Mouse (Mus musculus) midbrain, postnatal 0 days (tissue): ENCODE data around the gene Apobec3. TPM values are rescaled to one million over a fixed set of nuclear protein-coding genes. Genes with fewer than 3 reads are reported as not detected.

Experiments
- ATAC-seq: fragments of 200-750 bp; cut with Nextera tagmentation; 2 replicates; pipeline ENCODE4 v1.8.0; 2017; ENCODE audit warnings: moderate number of reproducible peaks, mild to moderate bottlenecking, moderate TSS enrichment, moderate library complexity; ENCODE audit not compliant: low FRiP score
- DNase-seq: peaks from one replicate; pipeline ENCODE4 v3.0.0-alpha.2; 2015; ENCODE audit warnings: low spot score
- H3K27ac ChIP-seq: fragments of 300-500 bp; sonication (generic); 2 replicates; pipeline ENCODE4 v1.5.1; 2014; ENCODE audit warnings: low read depth, mild to moderate bottlenecking, low read length, mixed read lengths
- H3K27me3 ChIP-seq: fragments of 300-500 bp; sonication (generic); 2 replicates; pipeline ENCODE4 v1.6.1; 2014; ENCODE audit warnings: low read length, control low read depth, mixed read lengths; ENCODE audit not compliant: insufficient read depth
- H3K36me3 ChIP-seq: fragments of 300-500 bp; sonication (generic); 2 replicates; pipeline ENCODE4 v1.6.1; 2014; ENCODE audit warnings: low read length, control low read depth, mixed read lengths; ENCODE audit not compliant: insufficient read depth
- H3K4me1 ChIP-seq: fragments of 300-500 bp; sonication (generic); 2 replicates; pipeline ENCODE4 v1.6.1; 2014; ENCODE audit warnings: mild to moderate bottlenecking, control low read depth, antibody characterized with exemption, low read length, mixed read lengths; ENCODE audit not compliant: insufficient read depth
- H3K4me2 ChIP-seq: fragments of 300-500 bp; sonication (generic); 2 replicates; pipeline ENCODE4 v1.6.1; 2014; ENCODE audit warnings: low read depth, mild to moderate bottlenecking, low read length, mixed read lengths; ENCODE audit not compliant: poor library complexity, severe bottlenecking
- H3K4me3 ChIP-seq: fragments of 300-500 bp; sonication (generic); 2 replicates; pipeline ENCODE4 v1.5.1; 2014; ENCODE audit warnings: low read depth, mild to moderate bottlenecking, low read length, moderate library complexity
- H3K9ac ChIP-seq: fragments of 300-500 bp; sonication (generic); replicated peaks from 2 replicates; pipeline ENCODE4 v1.6.1; 2014; ENCODE audit warnings: mild to moderate bottlenecking, low read length, moderate library complexity, mixed read lengths; ENCODE audit not compliant: poor library complexity, severe bottlenecking
- H3K9me3 ChIP-seq: fragments of 300-500 bp; sonication (generic); 2 replicates; pipeline ENCODE4 v1.6.1; 2016; ENCODE audit warnings: low read length, control low read depth
- CTCF ChIP-seq: IDR thresholded peaks from 2 replicates; pipeline ENCODE4 v1.5.1; 2016; ENCODE audit warnings: antibody characterized with exemption, mild to moderate bottlenecking
- WGBS: fragments of 180-500 bp; shearing (Covaris S2); extraction: QIAGEN DNeasy Blood & Tissue Kit; methylation state at CpG from one replicate; pipeline ENCODE4 v1.1.7; 2014; 5-methylcytosine and 5-hydroxymethylcytosine counted together
- polyA plus RNA-seq: library from polyadenylated mRNA; unstranded; fragments of >200 nt; fragmentation: Nextera tagmentation; extraction: Ambion mirVana; gene quantifications from 2 replicates; pipeline ENCODE4 v1.2.1, GENCODE M21; 2015
- total RNA-seq: library from RNA; depleted of rRNA; stranded (reverse); fragments of >200 nt; gene quantifications from 2 replicates; pipeline ENCODE4 v1.2.3, GENCODE M21; 2014

Apobec3 gene
- total and polyA plus RNA-seq, 2 experiments from 2014 or later, result 3.4 to 5.4 TPM

DNA sequence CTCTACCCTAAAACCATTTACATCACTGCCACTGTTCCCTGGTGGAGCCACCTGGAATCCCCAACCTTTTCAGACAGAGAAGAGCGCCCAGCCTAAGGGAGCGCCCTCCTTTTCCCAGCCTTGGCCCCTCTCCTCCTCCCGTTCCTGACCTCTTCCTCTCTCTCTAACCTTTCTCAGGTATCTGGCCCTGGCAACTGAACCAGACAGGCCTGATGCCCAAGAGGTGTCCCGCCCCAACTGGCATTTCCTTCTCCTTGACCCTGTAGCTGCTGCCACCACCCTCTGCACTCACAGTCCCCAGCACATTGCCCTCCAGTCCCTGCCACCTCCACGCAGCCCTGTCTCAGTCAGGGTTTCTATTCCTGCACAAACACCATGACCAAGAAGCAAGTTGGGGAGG lies 53.5 kb downstream of the Apobec3 start:
- Histone ChIP-seq H3K4me2 (no peak overlapping the region), H3K27me3 (no peaks in the 10 kb centered on the region), H3K4me3 (no peak overlapping the region), H3K4me1 (peaks cover 7% of the 10 kb centered on the region; the same call in 1 of the 2 replicates), H3K36me3 (no peaks in the 10 kb centered on the region), H3K9ac (no peak overlapping the region), H3K27ac (no peak overlapping the region), H3K9me3 (no peaks in the 10 kb centered on the region)
- 79% methylated on average over 5 of the region's 5 CpGs for WGBS
- TF ChIP-seq CTCF, result no peak
- DNase-seq, result no peak
- ATAC-seq, result no peak

- Histone ChIP-seq H3K27ac (no peak overlapping the region), H3K27me3 (no peaks in the 10 kb centered on the region), H3K4me1 (peaks cover 11% of the 10 kb centered on the region; the same call in 1 of the 2 replicates), H3K4me2 (peak overlapping the region; percentile 9; the same call in 1 of the 2 replicates), H3K4me3 (no peak overlapping the region), H3K9ac (no peak overlapping the region), H3K9me3 (no peaks in the 10 kb centered on the region), H3K36me3 (no peaks in the 10 kb centered on the region)
- ATAC-seq (peak; percentile 77; the same call in 1 of the 2 replicates), DNase-seq (peak; percentile 91)
- TF ChIP-seq CTCF, result peak; percentile 98
- WGBS, result 9% methylated on average over 4 of the region's 4 CpGs
Observed at GRCm38 (mm10) chr15:79946022-79946421, 54.6 kb downstream of the Apobec3 start.

- Histone ChIP-seq H3K4me1 (peaks cover 15% of the 10 kb centered on the region; the same call in 1 of the 2 replicates), H3K4me3 (no peak overlapping the region), H3K9ac (no peak overlapping the region), H3K36me3 (no peaks in the 10 kb centered on the region), H3K27ac (no peak overlapping the region), H3K27me3 (no peaks in the 10 kb centered on the region), H3K4me2 (no peak overlapping the region), H3K9me3 (no peaks in the 10 kb centered on the region)
- DNase-seq, result no peak
- TF ChIP-seq CTCF, result peak; percentile 63
- WGBS, result 57% methylated on average over 9 of the region's 9 CpGs
- no peak for ATAC-seq
Observed at GRCm38 (mm10) chr15:79946790-79947189, 55.3 kb downstream of the Apobec3 start.

GRCm38 (mm10) chr15:79947681-79948080 lies 56.2 kb downstream of the Apobec3 start:
- Histone ChIP-seq H3K4me1 (peaks cover 15% of the 10 kb centered on the region; the same call in 1 of the 2 replicates), H3K27me3 (no peaks in the 10 kb centered on the region), H3K4me2 (no peak overlapping the region), H3K4me3 (no peak overlapping the region), H3K36me3 (no peaks in the 10 kb centered on the region), H3K27ac (no peak overlapping the region), H3K9me3 (no peaks in the 10 kb centered on the region), H3K9ac (no peak overlapping the region)
- DNase-seq (no peak), ATAC-seq (no peak)
- TF ChIP-seq CTCF, result peak; percentile 32
- 71% methylated on average over 6 of the region's 6 CpGs for WGBS

DNA sequence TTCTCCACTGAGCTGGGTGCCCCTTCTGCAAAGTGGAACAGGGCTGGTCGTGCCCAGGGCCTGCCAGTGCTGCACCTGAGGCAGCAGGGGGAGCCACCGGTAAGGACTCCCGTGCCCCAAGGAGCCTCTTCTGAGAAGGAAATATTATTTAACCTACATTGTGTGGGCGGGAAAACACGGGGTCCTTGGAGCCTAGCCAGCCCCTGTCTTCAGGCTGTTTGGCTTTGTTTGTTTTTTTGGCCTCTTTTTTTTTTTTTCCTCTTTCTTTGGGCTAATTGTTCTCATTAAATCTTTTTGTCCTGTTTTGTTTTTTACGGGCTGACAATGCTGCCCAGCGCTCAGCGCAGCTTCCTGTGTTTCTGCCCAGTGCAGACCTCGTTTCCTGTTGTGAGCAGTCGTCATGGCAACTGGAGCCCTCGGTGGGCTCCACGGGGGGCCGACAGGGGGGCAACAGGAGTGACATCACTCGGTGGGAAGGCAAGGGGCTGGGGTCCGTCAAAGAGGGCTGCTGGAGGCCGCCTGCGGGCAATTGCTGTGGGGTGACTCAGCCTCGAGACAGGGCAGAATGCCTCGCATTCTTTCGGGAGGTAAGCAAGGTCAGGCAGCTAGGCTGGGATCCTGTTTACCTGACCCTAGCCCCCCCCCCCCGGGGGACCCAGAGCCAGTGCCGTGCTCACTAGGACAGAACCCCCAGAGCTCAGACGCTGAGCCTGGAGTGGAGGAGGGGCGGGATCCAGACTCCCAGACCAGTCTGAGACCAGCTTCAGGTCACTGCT lies 59.0 kb downstream of the Apobec3 start:
- TF ChIP-seq CTCF, result peak; percentile 74
- Histone ChIP-seq H3K9ac (peak overlapping the region; percentile 59), H3K27ac (peak overlapping the region; percentile 67), H3K4me3 (peak overlapping the region; percentile 33), H3K27me3 (no peaks in the 10 kb centered on the region), H3K4me2 (peak overlapping the region; percentile 62), H3K4me1 (peaks cover 15% of the 10 kb centered on the region; the same call in 1 of the 2 replicates), H3K9me3 (no peaks in the 10 kb centered on the region), H3K36me3 (no peaks in the 10 kb centered on the region)
- WGBS, result 3% methylated on average over 24 of the region's 24 CpGs
- ATAC-seq (peak; percentile 67), DNase-seq (peak; percentile 71)

DNA sequence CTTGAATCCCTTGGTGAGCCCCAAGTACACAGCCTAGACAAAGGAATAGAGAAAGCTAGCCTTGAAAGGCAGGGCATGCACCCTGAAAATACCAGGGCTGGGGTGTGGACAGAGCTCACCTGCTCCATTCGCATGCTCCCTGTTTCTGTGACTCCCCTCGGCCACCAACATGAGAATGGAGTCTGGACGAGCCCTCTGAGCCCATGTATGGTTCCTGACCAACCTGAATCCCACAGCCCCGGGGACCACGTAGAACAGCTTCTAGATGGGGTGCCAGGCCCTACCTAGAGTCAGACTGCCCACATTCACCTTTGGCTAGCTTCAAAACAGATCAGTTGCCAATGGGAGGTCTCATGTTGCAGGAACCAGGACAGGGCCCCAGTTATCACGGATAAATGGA lies 59.8 kb downstream of the Apobec3 start:
- H3K27ac ChIP-seq, result peak overlapping the region; percentile 67
- ATAC-seq (no peak), DNase-seq (no peak)
- no peaks in the 10 kb centered on the region for H3K27me3 ChIP-seq
- H3K4me1 ChIP-seq, result peaks cover 15% of the 10 kb centered on the region; the same call in 1 of the 2 replicates
- no peak for TF ChIP-seq CTCF
- 68% methylated on average over 6 of the region's 6 CpGs for WGBS
- no peaks in the 10 kb centered on the region for H3K36me3 ChIP-seq
- no peaks in the 10 kb centered on the region for H3K9me3 ChIP-seq
- peak overlapping the region; percentile 33 for H3K4me3 ChIP-seq
- peak overlapping the region; percentile 59 for H3K9ac ChIP-seq
- H3K4me2 ChIP-seq, result peak overlapping the region; percentile 62; the same call in 1 of the 2 replicates
